Mouse (Mus musculus): ENCODE data around the gene Uba52. TPM values are rescaled to one million over a fixed set of nuclear protein-coding genes. Genes with fewer than 3 reads are reported as not detected.

The Uba52 gene
- total and polyA plus RNA-seq, 3 experiments: 626 to 1,595 (median 1,480) TPM

GRCm38 (mm10) chr8:70503062-70503750, 7.4 kb downstream of the Uba52 start:
- 22% methylated on average over 46 of the region's 46 CpGs for WGBS
- Histone ChIP-seq H3K9ac (ENCODE audit: low read depth, low read length) (no peak overlapping the region), H3K79me2 (replicated peaks; ENCODE audit: control insufficient read depth, insufficient read depth, low read length) (no peaks in the 10 kb centered on the region), H3K27me3 (ENCODE audit: control insufficient read depth, insufficient read depth, low read length) (peaks cover 1% of the 10 kb centered on the region; the same call in 1 of the 2 replicates), H3K4me3 (no peak overlapping the region), H3K4me1 (ENCODE audit: control insufficient read depth, insufficient read depth, low read length) (peaks cover 8% of the 10 kb centered on the region), H3K27ac (no peak overlapping the region), H3K36me3 (ENCODE audit: control insufficient read depth, insufficient read depth, low read length) (no peaks in the 10 kb centered on the region)
- peak; percentile 89 for TF ChIP-seq CTCF (IDR thresholded peaks at IDR 0.05)
- no peak for TF ChIP-seq EP300 (IDR thresholded peaks at IDR 0.05; ENCODE audit: insufficient read depth, low read depth, low read length)
- intact Hi-C loops (cut with DNase I): loop anchor here (1.0 to 2.0 kb wide), 3 partner anchors 26 to 120 kb away; partner anchors contain the start of genes Crtc1 and Klhl26
- peak; percentile 75 to 80 for DNase-seq

DNA sequence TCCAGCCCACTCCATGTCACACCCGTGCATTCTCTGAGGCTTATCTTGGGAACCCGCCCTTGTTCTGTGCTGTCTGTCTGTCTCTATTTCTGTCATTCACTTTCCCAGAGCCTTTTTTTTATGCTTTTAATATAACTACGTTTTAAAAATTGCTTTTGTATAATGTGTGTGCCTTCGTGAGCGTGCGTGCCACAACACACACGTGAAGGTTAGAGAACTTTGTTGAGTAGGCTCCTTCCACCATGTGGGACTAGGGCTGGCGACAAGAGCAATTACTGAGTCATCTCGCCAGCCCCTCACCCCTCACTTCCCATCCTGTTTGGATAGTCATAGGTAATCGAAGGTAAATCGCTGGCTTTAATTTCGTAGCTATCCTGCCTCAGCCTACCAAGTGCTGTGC, 8.1 kb downstream of the Uba52 start:
- intact Hi-C loops (cut with DNase I): loop anchor here (2.0 kb wide), 2 partner anchors 26 to 64 kb away; partner anchors contain the start of genes Crtc1 and Klhl26
- TF ChIP-seq CTCF (IDR thresholded peaks at IDR 0.05): no peak
- TF ChIP-seq POLR2A (IDR thresholded peaks at IDR 0.05; ENCODE audit: insufficient read depth, low read depth, low read length): no peak
- no peak for TF ChIP-seq EP300 (IDR thresholded peaks at IDR 0.05; ENCODE audit: insufficient read depth, low read depth, low read length)
- H3K4me1 ChIP-seq (ENCODE audit: control insufficient read depth, insufficient read depth, low read length): peaks cover 8% of the 10 kb centered on the region
- WGBS: 40% methylated on average over 12 of the region's 12 CpGs
- no peaks in the 10 kb centered on the region for H3K36me3 ChIP-seq (ENCODE audit: control insufficient read depth, insufficient read depth, low read length)
- H3K79me2 ChIP-seq (replicated peaks; ENCODE audit: control insufficient read depth, insufficient read depth, low read length): no peaks in the 10 kb centered on the region
- no peak overlapping the region for H3K4me3 ChIP-seq
- H3K27ac ChIP-seq: no peak overlapping the region
- no peak for DNase-seq
- H3K27me3 ChIP-seq (ENCODE audit: control insufficient read depth, insufficient read depth, low read length): peaks cover 1% of the 10 kb centered on the region; the same call in 1 of the 2 replicates
- H3K9ac ChIP-seq (ENCODE audit: low read depth, low read length): no peak overlapping the region

DNA sequence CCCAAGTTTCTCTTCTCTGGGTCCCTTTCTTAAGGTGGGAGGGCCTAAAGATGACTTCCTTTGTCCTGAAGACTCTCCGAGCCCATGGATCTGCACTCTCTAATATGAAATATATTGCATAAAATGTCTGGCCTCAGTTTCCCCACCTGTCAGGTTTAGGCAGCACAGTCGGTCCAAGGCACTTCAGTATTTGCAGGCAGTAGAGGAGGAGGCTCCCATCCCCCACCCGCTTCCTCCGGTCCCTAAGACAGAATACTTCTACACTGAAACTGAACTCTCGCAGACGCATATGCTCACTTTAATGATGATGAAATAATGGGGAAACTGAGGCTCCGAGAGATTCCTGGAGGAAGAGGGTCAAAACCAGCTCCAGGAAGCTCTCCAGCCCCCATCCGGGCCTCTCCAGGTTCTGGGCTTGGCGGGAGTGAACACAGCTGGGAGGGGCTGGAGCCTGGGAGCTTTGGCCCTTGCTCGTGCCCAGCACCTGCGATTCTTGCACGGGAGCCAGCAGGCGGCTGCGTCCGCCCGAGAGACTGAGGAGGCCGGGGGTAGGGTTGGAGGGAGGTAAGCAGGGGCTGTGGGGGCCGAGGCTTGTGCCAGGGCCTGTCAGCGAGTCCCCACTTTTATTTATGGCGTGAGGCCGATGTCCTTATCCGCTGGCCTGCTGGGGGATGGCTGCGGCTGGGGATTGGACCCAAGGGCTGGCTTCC, 8.6 kb downstream of the Uba52 start:
- H3K4me1 ChIP-seq (ENCODE audit: control insufficient read depth, insufficient read depth, low read length): peaks cover 8% of the 10 kb centered on the region
- TF ChIP-seq EP300 (IDR thresholded peaks at IDR 0.05; ENCODE audit: insufficient read depth, low read depth, low read length) (no peak), POLR2A (IDR thresholded peaks at IDR 0.05; ENCODE audit: insufficient read depth, low read depth, low read length) (no peak), CTCF (IDR thresholded peaks at IDR 0.05) (no peak)
- peaks cover 1% of the 10 kb centered on the region; the same call in 1 of the 2 replicates for H3K27me3 ChIP-seq (ENCODE audit: control insufficient read depth, insufficient read depth, low read length)
- no peak overlapping the region for H3K4me3 ChIP-seq
- H3K79me2 ChIP-seq (replicated peaks; ENCODE audit: control insufficient read depth, insufficient read depth, low read length): no peaks in the 10 kb centered on the region
- intact Hi-C loops (cut with DNase I): loop anchor here (2.0 kb wide), 2 partner anchors 25 to 63 kb away; partner anchors contain the start of genes Crtc1 and Klhl26
- no peak overlapping the region for H3K27ac ChIP-seq
- 15% methylated on average over 23 of the region's 23 CpGs for WGBS
- no peaks in the 10 kb centered on the region for H3K36me3 ChIP-seq (ENCODE audit: control insufficient read depth, insufficient read depth, low read length)
- H3K9ac ChIP-seq (ENCODE audit: low read depth, low read length): no peak overlapping the region
- DNase-seq: peak; percentile 71

- intact Hi-C loops (cut with DNase I): no loop called here
Measured at GRCm38 (mm10) chr8:70500386-70501301, 10.0 kb downstream of the Uba52 start.

DNA sequence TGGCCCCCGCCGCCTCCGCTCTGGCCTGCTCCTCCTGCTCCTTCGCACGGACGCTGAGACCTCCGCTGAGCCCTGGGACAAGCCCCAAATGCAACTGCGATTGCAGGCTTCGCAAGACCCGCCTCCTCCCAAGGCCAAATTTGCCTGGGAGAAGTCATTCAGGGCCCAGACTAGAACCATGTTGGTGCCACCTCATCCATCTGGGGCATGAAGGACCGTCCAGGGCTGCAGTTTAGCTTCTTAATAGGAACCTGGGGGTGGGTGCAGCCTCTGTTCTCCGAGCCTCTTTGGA, 14.9 kb downstream of the Uba52 start:
- H3K4me3 ChIP-seq: no peak overlapping the region

More at GRCm38 (mm10) chr8:70500386-70501301, 10.0 kb downstream of the Uba52 start:
- no peak for TF ChIP-seq POLR2A (IDR thresholded peaks at IDR 0.05; ENCODE audit: insufficient read depth, low read depth, low read length)
- no peak for TF ChIP-seq EP300 (IDR thresholded peaks at IDR 0.05; ENCODE audit: insufficient read depth, low read depth, low read length)
- TF ChIP-seq CTCF (IDR thresholded peaks at IDR 0.05): no peak
- DNase-seq: no peak
- 16% methylated on average over 39 of the region's 39 CpGs for WGBS
- no peak overlapping the region for H3K4me3 ChIP-seq
- peaks cover 4% of the 10 kb centered on the region for H3K4me1 ChIP-seq (ENCODE audit: control insufficient read depth, insufficient read depth, low read length)
- H3K9ac ChIP-seq (ENCODE audit: low read depth, low read length): no peak overlapping the region
- peaks cover 1% of the 10 kb centered on the region; the same call in 1 of the 2 replicates for H3K27me3 ChIP-seq (ENCODE audit: control insufficient read depth, insufficient read depth, low read length)
- H3K36me3 ChIP-seq (ENCODE audit: control insufficient read depth, insufficient read depth, low read length): no peaks in the 10 kb centered on the region
- no peaks in the 10 kb centered on the region for H3K79me2 ChIP-seq (replicated peaks; ENCODE audit: control insufficient read depth, insufficient read depth, low read length)
- H3K27ac ChIP-seq: no peak overlapping the region

More for the DNA sequence above, 14.9 kb downstream of the Uba52 start:
- H3K79me2 ChIP-seq (replicated peaks; ENCODE audit: control insufficient read depth, insufficient read depth, low read length): no peaks in the 10 kb centered on the region
- 24% methylated on average over 12 of the region's 12 CpGs for WGBS
- intact Hi-C loops (cut with DNase I): no loop called here
- H3K9ac ChIP-seq (ENCODE audit: low read depth, low read length): no peak overlapping the region
- H3K4me1 ChIP-seq (ENCODE audit: control insufficient read depth, insufficient read depth, low read length): no peaks in the 10 kb centered on the region
- no peak for TF ChIP-seq CTCF (IDR thresholded peaks at IDR 0.05)
- no peak for TF ChIP-seq POLR2A (IDR thresholded peaks at IDR 0.05; ENCODE audit: insufficient read depth, low read depth, low read length)
- TF ChIP-seq EP300 (IDR thresholded peaks at IDR 0.05; ENCODE audit: insufficient read depth, low read depth, low read length): no peak
- H3K27me3 ChIP-seq (ENCODE audit: control insufficient read depth, insufficient read depth, low read length): peaks cover 18% of the 10 kb centered on the region
- H3K36me3 ChIP-seq (ENCODE audit: control insufficient read depth, insufficient read depth, low read length): no peaks in the 10 kb centered on the region
- DNase-seq: no peak
- H3K27ac ChIP-seq: no peak overlapping the region
